Mouse (Mus musculus) spleen, adult 12 weeks (tissue): ENCODE measurements around the gene Mast1.

Experiments used
- DNase-seq: peaks from one replicate; pipeline ENCODE4 v3.0.0; 2022; ENCODE audit warnings: low spot score

The Mast1 gene

GRCm38 (mm10) chr8:84937620-84938485, 694 bp upstream of the Mast1 start:
- no peak for DNase-seq

- DNase-seq = no peak
Measured at GRCm38 (mm10) chr8:84936041-84936961, 858 bp downstream of the Mast1 start.

- no peak for DNase-seq
Measured at GRCm38 (mm10) chr8:84935489-84935888, 1.7 kb downstream of the Mast1 start.

- DNase-seq = no peak
Measured at GRCm38 (mm10) chr8:84934860-84935259, 2.3 kb downstream of the Mast1 start.

DNA sequence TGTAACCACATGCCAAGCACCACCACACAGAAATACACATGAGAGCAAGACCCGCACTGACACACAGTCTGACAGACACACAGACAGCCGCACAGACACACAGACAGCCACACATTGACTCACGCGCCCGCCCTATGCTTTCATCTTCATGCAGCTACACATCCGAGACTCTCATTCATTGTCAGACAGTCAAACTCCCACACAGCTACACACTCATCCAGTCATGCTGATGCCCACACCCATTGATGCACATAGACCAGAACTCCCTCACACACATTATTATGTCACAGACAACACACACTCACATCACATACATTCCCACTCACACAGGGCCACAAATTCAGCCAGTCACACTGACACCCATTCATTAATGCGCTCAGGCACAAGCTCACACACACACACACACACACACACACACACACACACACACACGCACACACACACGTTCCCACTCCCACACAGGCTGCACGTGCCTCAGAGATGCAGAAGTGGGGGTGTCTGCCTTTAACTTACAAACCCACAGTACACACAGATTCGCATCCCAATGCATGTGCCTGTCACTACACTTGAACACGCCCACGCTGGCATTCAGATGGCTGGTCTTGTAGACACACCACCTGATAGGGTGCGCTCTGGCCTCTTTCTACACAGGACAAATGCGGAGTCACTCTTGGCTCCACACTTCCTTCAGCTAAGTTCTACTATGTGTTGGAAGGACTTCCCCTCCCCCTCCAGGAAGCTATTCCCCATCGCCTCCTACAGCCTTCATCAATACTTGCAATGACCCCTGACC, 3.2 kb downstream of the Mast1 start:
- no peak for DNase-seq

GRCm38 (mm10) chr8:84930582-84930981, 6.6 kb downstream of the Mast1 start:
- no peak for DNase-seq

DNA sequence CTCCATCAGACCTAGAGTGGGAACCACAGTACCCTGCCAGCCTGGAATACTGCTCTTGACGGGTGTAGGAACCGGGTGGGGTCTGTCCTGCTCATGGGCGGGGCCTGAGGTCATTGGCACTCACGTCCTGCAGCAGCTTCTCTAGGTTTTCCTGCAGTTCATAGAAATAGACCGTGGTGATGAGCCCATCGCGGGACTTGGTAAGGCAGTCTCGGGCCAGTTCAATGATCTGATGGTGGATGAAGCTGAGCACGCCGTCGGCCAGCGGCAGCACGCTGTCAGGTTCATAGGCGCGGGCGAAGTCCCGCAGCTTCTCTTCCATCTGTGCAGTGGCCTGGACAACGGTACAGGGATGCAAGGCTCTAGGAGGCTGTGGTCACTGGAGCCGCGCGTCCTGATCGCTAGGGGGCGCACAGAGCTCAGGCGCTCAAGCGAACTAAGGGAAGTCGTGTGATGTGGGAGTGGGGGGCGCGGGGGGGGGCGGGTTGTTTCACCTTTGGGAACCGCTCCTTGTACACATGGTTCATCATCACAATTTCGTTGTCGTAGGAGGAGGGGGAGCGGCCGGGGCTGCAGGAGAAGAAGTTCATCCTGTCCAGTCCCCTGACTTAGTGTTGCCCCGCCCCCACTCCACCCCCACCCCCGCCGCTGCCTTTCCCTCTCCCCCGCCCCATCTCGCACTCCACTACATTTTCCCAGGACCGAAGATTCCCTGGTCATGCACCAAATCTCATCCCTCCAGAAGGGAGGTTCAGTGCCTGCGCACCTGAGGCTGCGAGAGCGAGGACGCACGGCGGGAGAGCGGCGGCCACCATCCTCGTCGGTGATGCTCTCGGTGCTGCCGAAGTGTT, 8.5 kb downstream of the Mast1 start:
- no peak for DNase-seq

DNA sequence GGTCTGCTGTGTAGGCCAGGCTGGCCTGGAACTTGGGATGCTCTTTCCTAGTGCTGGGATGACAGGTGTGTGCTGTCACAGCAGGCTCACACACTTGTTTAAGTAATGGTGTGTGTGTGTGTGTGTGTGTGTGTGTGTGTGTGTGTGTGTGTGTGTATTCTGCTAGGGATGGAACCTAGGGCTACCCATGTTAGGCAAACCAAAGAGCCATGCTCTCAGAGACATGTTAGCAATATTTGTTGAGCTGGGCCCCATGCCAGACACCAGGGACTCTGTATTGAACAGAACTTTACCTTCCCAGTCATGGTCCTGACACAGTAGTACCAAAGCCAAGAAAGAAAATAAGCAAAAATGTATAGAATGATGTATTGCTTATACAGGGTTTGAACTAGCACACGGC, 9.6 kb downstream of the Mast1 start:
- DNase-seq = no peak

- no peak for DNase-seq
Measured at GRCm38 (mm10) chr8:84925557-84925956, 11.6 kb downstream of the Mast1 start.

- no peak for DNase-seq
Measured at GRCm38 (mm10) chr8:84921596-84921995, 15.6 kb downstream of the Mast1 start.

DNA sequence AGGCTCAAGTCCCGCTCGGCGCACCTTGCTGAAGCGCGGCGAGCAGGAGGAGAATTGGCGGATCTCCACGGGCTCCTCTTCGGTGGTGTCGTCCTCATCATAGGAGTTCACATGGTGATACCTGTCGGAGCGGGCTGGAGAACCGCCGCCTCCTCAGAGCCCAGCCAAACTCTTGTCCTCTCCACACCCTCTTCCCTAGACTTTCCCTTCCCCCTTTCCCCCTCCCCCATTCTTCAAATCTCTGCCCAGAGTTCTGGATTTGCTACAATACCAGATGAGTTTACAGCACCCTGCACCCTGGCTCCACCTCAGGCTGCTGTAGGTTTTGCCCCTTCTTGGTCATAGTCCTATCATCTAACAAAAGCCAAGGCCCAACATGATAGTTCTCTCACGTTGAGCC, 18.5 kb downstream of the Mast1 start:
- no peak for DNase-seq

DNA sequence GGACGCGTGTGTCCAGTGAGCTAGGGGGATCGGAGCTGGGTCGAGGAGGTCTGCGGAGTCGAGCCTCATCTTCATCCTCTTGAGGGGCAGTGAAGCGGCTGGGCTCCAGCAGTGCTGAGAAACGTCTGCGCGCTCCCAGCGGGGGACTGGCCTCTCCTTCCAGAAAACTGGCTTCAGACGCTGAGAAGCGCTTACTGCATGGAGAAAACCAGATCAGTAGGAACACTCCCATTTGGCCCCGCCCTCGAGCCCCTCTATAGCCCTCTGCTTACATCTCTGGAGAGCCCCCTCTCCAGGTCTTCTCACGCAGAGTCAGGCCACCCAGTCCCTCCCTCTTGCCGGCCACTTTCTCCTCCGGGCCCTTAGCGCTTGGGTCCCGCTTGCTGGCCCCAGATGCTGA, 19.4 kb downstream of the Mast1 start:
- no peak for DNase-seq

GRCm38 (mm10) chr8:84915269-84915668, 21.9 kb downstream of the Mast1 start:
- no peak for DNase-seq

DNA sequence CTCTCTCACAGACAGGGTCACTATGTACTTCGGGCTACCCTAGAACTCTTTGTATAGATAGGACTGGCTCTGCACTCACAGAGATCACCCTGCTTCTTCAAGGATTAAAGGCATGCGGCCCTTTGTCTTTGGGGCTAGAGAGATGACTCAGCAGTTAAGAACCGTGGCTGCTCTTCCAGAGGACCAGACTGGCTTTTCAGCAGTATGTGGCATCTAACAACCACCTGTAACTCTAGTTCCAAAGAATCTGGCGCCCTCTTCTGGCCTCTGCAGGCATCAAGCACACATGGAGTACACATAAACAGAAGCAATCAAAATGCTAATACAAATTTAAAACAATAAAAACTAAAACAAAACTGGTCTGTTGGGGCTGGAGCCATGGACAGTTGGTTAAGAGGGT, 23.2 kb downstream of the Mast1 start:
- DNase-seq = peak; percentile 65

DNA sequence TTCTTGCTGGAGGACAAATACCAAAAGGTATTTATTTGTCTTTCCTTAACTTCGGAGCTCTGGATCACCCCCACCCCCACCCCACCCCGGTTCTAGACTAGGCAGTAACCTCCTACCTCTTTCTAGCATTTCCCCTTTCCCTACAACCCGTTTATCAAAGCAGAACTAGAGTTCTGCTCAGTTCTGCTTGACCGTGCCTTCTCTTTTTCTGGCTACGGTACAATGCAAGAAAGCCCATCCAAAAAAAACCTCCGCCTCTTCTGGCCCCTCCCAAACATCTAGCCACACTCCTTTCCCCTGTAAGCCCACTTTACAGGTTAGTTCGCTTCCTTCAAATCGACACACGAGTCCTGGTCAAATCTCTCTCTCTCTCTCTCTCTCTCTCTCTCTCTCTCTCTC, 23.7 kb downstream of the Mast1 start:
- no peak for DNase-seq

DNA sequence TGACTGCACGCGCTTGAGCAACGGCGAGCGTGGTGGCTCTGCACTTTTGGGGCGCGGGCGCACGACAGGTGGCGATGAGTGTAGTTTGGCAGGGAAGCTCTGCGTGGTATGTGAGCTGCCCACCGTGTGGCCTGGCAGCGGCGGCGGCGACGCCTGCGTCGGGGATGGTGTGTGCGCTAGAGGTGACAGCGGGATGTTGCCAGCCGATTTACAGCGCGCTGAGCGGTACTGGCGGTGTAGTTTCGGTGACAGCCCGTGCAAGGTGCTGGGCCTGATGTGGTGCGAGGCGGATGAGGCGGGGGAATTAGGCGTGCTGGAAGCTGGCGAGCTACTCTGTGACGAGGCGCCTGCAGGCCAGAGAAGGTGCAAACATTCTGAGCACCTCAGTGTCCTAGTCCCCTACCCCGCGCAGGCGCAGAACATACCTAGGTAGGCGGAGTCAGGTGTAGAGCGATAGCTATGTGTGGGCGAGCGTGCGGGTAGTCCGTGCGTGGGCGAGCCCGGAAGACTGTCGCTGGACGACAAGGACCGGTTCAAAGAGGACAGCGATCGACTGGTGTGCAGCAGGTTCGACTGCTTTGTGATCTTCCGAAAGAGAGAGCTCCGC, 24.2 kb downstream of the Mast1 start:
- DNase-seq = peak; percentile 78

GRCm38 (mm10) chr8:84912391-84912790, 24.8 kb downstream of the Mast1 start:
- DNase-seq = no peak

GRCm38 (mm10) chr8:84911854-84912253, 25.3 kb downstream of the Mast1 start:
- DNase-seq = no peak

DNA sequence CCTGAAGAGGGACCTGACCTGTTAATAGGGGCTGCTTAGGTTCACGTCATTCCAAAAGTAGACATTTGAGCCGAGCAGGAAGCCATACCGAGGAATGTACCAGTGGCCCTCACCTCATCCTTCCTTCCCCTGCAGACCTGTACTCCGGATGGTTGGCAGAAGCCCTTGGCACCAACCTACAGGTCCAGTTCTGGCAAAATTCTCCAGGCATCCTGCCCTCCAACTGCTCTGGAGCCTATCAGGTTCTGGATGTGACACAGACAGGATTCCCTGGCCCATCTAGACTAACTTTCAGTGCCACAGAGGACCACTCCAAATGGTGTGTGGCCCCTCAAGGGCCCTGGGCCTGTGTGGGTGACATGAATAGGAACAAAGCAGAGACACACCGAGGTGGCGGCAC, 26.6 kb downstream of the Mast1 start:
- DNase-seq = no peak

- DNase-seq = peak; percentile 33
Measured at GRCm38 (mm10) chr8:84909949-84910348, 27.2 kb downstream of the Mast1 start.
